Mouse (Mus musculus): Measurements from ENCODE around the gene Cideb.
A peak's percentile ranks its signal among the peaks of the same experiment; 100 is the strongest.

Cideb gene

GRCm38 (mm10) chr14:55721700-55722437, 36.4 kb downstream of the Cideb start, which contains the start of gene Rabggta:
Gene Rabggta (minus strand): TSS chr14:55722263.
- DNase-seq, result peak; percentile 94

GRCm38 (mm10) chr14:55721076-55721475, 37.2 kb downstream of the Cideb start:
- peak; percentile 24 for DNase-seq

- peak; percentile 34 for DNase-seq
Observed at GRCm38 (mm10) chr14:55720666-55721065, 37.6 kb downstream of the Cideb start.

GRCm38 (mm10) chr14:55719737-55720136, 38.5 kb downstream of the Cideb start:
- DNase-seq, result no peak

- no peak for DNase-seq
Observed at GRCm38 (mm10) chr14:55716884-55717283, 41.4 kb downstream of the Cideb start.

GRCm38 (mm10) chr14:55716271-55716670, 42.0 kb downstream of the Cideb start:
- DNase-seq, result no peak

- DNase-seq, result no peak
Observed at GRCm38 (mm10) chr14:55714893-55715292, 43.4 kb downstream of the Cideb start.

GRCm38 (mm10) chr14:55713729-55714122, 44.5 kb downstream of the Cideb start, which contains the start of gene Tgm1:
Gene Tgm1 (minus strand): TSS chr14:55713926.
- no peak for DNase-seq

- no peak for DNase-seq
Observed at GRCm38 (mm10) chr14:55713007-55713728, 45.1 kb downstream of the Cideb start.

GRCm38 (mm10) chr14:55711786-55712185, 46.5 kb downstream of the Cideb start:
- DNase-seq, result no peak

- DNase-seq, result no peak
Observed at GRCm38 (mm10) chr14:55709509-55709908, 48.7 kb downstream of the Cideb start.

GRCm38 (mm10) chr14:55707397-55707796, 50.9 kb downstream of the Cideb start:
- DNase-seq, result no peak

GRCm38 (mm10) chr14:55706051-55706600, 52.1 kb downstream of the Cideb start:
- DNase-seq, result no peak

Data from cerebellum, adult 9-11 months (tissue).